Mouse (Mus musculus) adrenal gland, adult 18-20 months (tissue): ENCODE measurements at regions not wholly inside any gene's neighbourhood (a gene's known extent, or its start where the extent isn't known, plus 50 kb on each side); places are given as distances from the start of the nearest gene placed in this dataset.

Source experiments
- DNase-seq, 2 experiments: peaks; one replicate each; pipeline ENCODE4 v3.0.0; 2021 to 2022; ENCODE audit warnings: low spot score in 2 of 2

DNA sequence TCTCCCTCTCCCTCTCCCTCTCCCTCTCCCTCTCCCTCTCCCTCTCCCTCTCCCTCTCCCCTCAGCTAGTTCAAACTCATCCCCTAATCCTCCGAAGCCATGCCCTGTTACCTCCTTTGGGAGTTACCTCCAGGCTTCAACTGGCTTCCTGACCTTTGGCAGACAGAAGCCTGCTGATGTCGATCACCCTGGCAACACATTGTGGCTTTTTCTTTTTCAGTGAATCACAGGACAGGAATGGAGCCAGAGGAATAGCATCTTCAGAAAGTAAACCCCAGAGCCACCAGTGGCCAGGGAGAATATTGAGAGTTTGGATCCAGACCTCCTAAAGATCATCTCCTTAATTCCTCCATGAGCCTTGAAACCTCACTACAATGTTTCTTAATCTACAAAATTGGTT lies 59.5 kb upstream of the Btg1 start:
- DNase-seq, result no peak

DNA sequence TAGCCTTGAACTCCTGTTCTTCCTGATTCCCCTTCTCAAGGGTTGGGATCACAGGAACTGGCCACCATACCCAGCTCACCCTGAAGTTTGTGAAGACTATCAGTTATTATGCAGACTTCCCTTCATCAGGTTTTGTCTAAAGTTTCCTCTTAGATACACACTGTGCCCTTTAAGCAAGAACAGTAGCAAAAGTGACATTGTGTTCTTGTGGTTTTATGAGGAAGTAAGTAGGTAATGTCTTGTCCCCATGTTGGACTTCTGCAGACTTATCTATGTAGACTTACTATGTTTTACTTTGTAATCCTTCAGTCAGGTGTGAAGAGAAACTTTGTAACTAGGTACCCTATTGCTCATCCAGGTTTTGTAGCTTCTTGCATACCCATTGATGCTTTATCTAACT lies 51.5 kb upstream of the Btg1 start:
- DNase-seq, result no peak
